Mouse (Mus musculus) neural tube, embryonic 13.5 days (tissue): ENCODE data around the gene Myof. TPM values are rescaled to one million over a fixed set of nuclear protein-coding genes. Genes with fewer than 3 reads are reported as not detected.

Source experiments
- ATAC-seq: fragments of 200-750 bp; cut with Nextera tagmentation; 2 replicates; pipeline ENCODE4 v1.8.0; 2017; ENCODE audit warnings: low read depth, mild to moderate bottlenecking, moderate TSS enrichment, moderate library complexity
- H3K27ac ChIP-seq: fragments of 300-500 bp; sonication (generic); replicated peaks from 2 replicates; pipeline ENCODE4 v1.5.1; 2015; ENCODE audit warnings: moderate library complexity, mild to moderate bottlenecking, inconsistent platforms
- H3K27me3 ChIP-seq: fragments of 300-500 bp; sonication (generic); 2 replicates; pipeline ENCODE4 v1.6.1; 2015; ENCODE audit warnings: mild to moderate bottlenecking, inconsistent platforms
- H3K36me3 ChIP-seq: fragments of 300-500 bp; sonication (generic); 2 replicates; pipeline ENCODE4 v1.6.1; 2015; ENCODE audit warnings: mild to moderate bottlenecking, inconsistent platforms
- H3K4me1 ChIP-seq: fragments of 300-500 bp; sonication (generic); replicated peaks from 2 replicates; pipeline ENCODE4 v1.6.1; 2015; ENCODE audit warnings: inconsistent platforms
- H3K4me2 ChIP-seq: fragments of 300-500 bp; sonication (generic); 2 replicates; pipeline ENCODE4 v1.6.1; 2015; ENCODE audit warnings: inconsistent platforms, mild to moderate bottlenecking, moderate library complexity
- H3K4me3 ChIP-seq: fragments of 300-500 bp; sonication (generic); 2 replicates; pipeline ENCODE4 v1.5.1; 2015; ENCODE audit warnings: mild to moderate bottlenecking, inconsistent platforms
- H3K9ac ChIP-seq: fragments of 300-500 bp; sonication (generic); 2 replicates; pipeline ENCODE4 v1.6.1; 2015; ENCODE audit warnings: moderate library complexity, mild to moderate bottlenecking, inconsistent platforms
- H3K9me3 ChIP-seq: fragments of 300-500 bp; sonication (generic); 2 replicates; pipeline ENCODE4 v1.6.1; 2016; ENCODE audit warnings: inconsistent platforms
- WGBS: fragments of 180-500 bp; shearing (Covaris S2); methylation state at CpG from one replicate; pipeline ENCODE4 v1.1.7; 2015; 5-methylcytosine and 5-hydroxymethylcytosine counted together
- polyA plus RNA-seq: library from polyadenylated mRNA; unstranded; fragments of >200 nt; fragmentation: Nextera tagmentation; extraction: Ambion mirVana; gene quantifications from 2 replicates; pipeline ENCODE4 v1.2.1, GENCODE M21; 2015

Myof gene
- polyA plus RNA-seq, 1 experiment from 2014 or later, result 2.9 TPM

- H3K27me3 ChIP-seq, result no peaks in the 10 kb centered on the region
- peaks cover 9% of the 10 kb centered on the region for H3K4me1 ChIP-seq
- H3K27ac ChIP-seq, result no peak overlapping the region
- no peak overlapping the region for H3K9ac ChIP-seq
- H3K36me3 ChIP-seq, result no peaks in the 10 kb centered on the region
- H3K9me3 ChIP-seq, result no peaks in the 10 kb centered on the region
- WGBS, result 43% methylated on average over 7 of the region's 7 CpGs
- no peak overlapping the region for H3K4me3 ChIP-seq
- no peak overlapping the region for H3K4me2 ChIP-seq
- peak; percentile 47 for ATAC-seq
Observed at GRCm38 (mm10) chr19:37991399-37992183, 51.8 kb downstream of the Myof start.

GRCm38 (mm10) chr19:37989971-37990370 is 53.4 kb downstream of the Myof start:
- no peaks in the 10 kb centered on the region for H3K9me3 ChIP-seq
- H3K4me2 ChIP-seq, result no peak overlapping the region
- 89% methylated on average over 2 of the region's 2 CpGs for WGBS
- H3K27ac ChIP-seq, result no peak overlapping the region
- ATAC-seq, result no peak
- no peak overlapping the region for H3K4me3 ChIP-seq
- peaks cover 9% of the 10 kb centered on the region for H3K4me1 ChIP-seq
- no peaks in the 10 kb centered on the region for H3K27me3 ChIP-seq
- no peak overlapping the region for H3K9ac ChIP-seq
- no peaks in the 10 kb centered on the region for H3K36me3 ChIP-seq

GRCm38 (mm10) chr19:37988156-37988555 is 55.2 kb downstream of the Myof start:
- H3K36me3 ChIP-seq, result no peaks in the 10 kb centered on the region
- 81% methylated on average over 4 of the region's 4 CpGs for WGBS
- H3K4me1 ChIP-seq, result peaks cover 9% of the 10 kb centered on the region
- no peak for ATAC-seq
- H3K4me3 ChIP-seq, result no peak overlapping the region
- no peak overlapping the region for H3K27ac ChIP-seq
- H3K9me3 ChIP-seq, result no peaks in the 10 kb centered on the region
- H3K4me2 ChIP-seq, result no peak overlapping the region
- H3K27me3 ChIP-seq, result no peaks in the 10 kb centered on the region
- H3K9ac ChIP-seq, result no peak overlapping the region

GRCm38 (mm10) chr19:37985730-37986129 is 57.6 kb downstream of the Myof start:
- Histone ChIP-seq H3K9ac (no peak overlapping the region), H3K27ac (no peak overlapping the region), H3K27me3 (no peaks in the 10 kb centered on the region), H3K4me3 (no peak overlapping the region), H3K4me2 (no peak overlapping the region), H3K4me1 (no peaks in the 10 kb centered on the region), H3K36me3 (no peaks in the 10 kb centered on the region), H3K9me3 (no peaks in the 10 kb centered on the region)
- no peak for ATAC-seq
- WGBS, result 90% methylated on average over 16 of the region's 16 CpGs

- Histone ChIP-seq H3K4me2 (no peak overlapping the region), H3K27me3 (no peaks in the 10 kb centered on the region), H3K27ac (no peak overlapping the region), H3K9me3 (no peaks in the 10 kb centered on the region), H3K36me3 (no peaks in the 10 kb centered on the region), H3K4me1 (no peaks in the 10 kb centered on the region), H3K4me3 (no peak overlapping the region), H3K9ac (no peak overlapping the region)
- 91% methylated on average over 5 of the region's 5 CpGs for WGBS
- ATAC-seq, result no peak
Observed at GRCm38 (mm10) chr19:37975951-37976350, 67.4 kb downstream of the Myof start.

GRCm38 (mm10) chr19:37970571-37970970 is 72.8 kb downstream of the Myof start:
- H3K9ac ChIP-seq, result no peak overlapping the region
- no peaks in the 10 kb centered on the region for H3K36me3 ChIP-seq
- WGBS, result 89% methylated on average over 4 of the region's 4 CpGs
- H3K27me3 ChIP-seq, result no peaks in the 10 kb centered on the region
- no peaks in the 10 kb centered on the region for H3K9me3 ChIP-seq
- H3K4me1 ChIP-seq, result no peaks in the 10 kb centered on the region
- ATAC-seq, result no peak
- no peak overlapping the region for H3K4me3 ChIP-seq
- no peak overlapping the region for H3K4me2 ChIP-seq
- H3K27ac ChIP-seq, result no peak overlapping the region

- no peak overlapping the region for H3K4me2 ChIP-seq
- H3K9me3 ChIP-seq, result no peaks in the 10 kb centered on the region
- no peak overlapping the region for H3K4me3 ChIP-seq
- no peaks in the 10 kb centered on the region for H3K27me3 ChIP-seq
- H3K9ac ChIP-seq, result no peak overlapping the region
- no peaks in the 10 kb centered on the region for H3K4me1 ChIP-seq
- no peak for ATAC-seq
- H3K36me3 ChIP-seq, result no peaks in the 10 kb centered on the region
- no peak overlapping the region for H3K27ac ChIP-seq
- WGBS, result 74% methylated on average over 5 of the region's 5 CpGs
Observed at GRCm38 (mm10) chr19:37970004-37970403, 73.4 kb downstream of the Myof start.

- Histone ChIP-seq H3K4me3 (no peak overlapping the region), H3K27ac (no peak overlapping the region), H3K4me1 (no peaks in the 10 kb centered on the region), H3K9me3 (no peaks in the 10 kb centered on the region), H3K36me3 (no peaks in the 10 kb centered on the region), H3K9ac (no peak overlapping the region), H3K27me3 (no peaks in the 10 kb centered on the region), H3K4me2 (no peak overlapping the region)
- no peak for ATAC-seq
- WGBS, result 79% methylated on average over 4 of the region's 4 CpGs
Observed at GRCm38 (mm10) chr19:37965828-37966227, 77.5 kb downstream of the Myof start.

- 92% methylated on average over 5 of the region's 5 CpGs for WGBS
- H3K4me1 ChIP-seq, result no peaks in the 10 kb centered on the region
Observed at GRCm38 (mm10) chr19:37963421-37963820, 80.0 kb downstream of the Myof start.

GRCm38 (mm10) chr19:37960791-37961190 is 82.6 kb downstream of the Myof start:
- H3K9ac ChIP-seq, result no peak overlapping the region
- H3K4me1 ChIP-seq, result no peaks in the 10 kb centered on the region
- ATAC-seq, result no peak
- no peaks in the 10 kb centered on the region for H3K9me3 ChIP-seq
- H3K27me3 ChIP-seq, result no peaks in the 10 kb centered on the region
- no peaks in the 10 kb centered on the region for H3K36me3 ChIP-seq
- H3K4me2 ChIP-seq, result no peak overlapping the region
- H3K27ac ChIP-seq, result no peak overlapping the region
- WGBS, result 96% methylated on average over 9 of the region's 9 CpGs
- no peak overlapping the region for H3K4me3 ChIP-seq

More at GRCm38 (mm10) chr19:37963421-37963820, 80.0 kb downstream of the Myof start:
- Histone ChIP-seq H3K4me3 (no peak overlapping the region), H3K9me3 (no peaks in the 10 kb centered on the region), H3K27me3 (no peaks in the 10 kb centered on the region), H3K36me3 (no peaks in the 10 kb centered on the region), H3K4me2 (no peak overlapping the region), H3K9ac (no peak overlapping the region), H3K27ac (no peak overlapping the region)
- no peak for ATAC-seq

- Histone ChIP-seq H3K9ac (no peak overlapping the region), H3K27me3 (no peaks in the 10 kb centered on the region), H3K27ac (no peak overlapping the region), H3K4me3 (no peak overlapping the region), H3K9me3 (no peaks in the 10 kb centered on the region), H3K4me1 (no peaks in the 10 kb centered on the region), H3K36me3 (no peaks in the 10 kb centered on the region), H3K4me2 (no peak overlapping the region)
- WGBS, result 89% methylated on average over 10 of the region's 10 CpGs
- no peak for ATAC-seq
Observed at GRCm38 (mm10) chr19:37959543-37960215, 83.7 kb downstream of the Myof start.

- 56% methylated on average over 6 of the region's 6 CpGs for WGBS
- no peak overlapping the region for H3K4me3 ChIP-seq
- no peaks in the 10 kb centered on the region for H3K27me3 ChIP-seq
- ATAC-seq, result no peak
- H3K9me3 ChIP-seq, result no peaks in the 10 kb centered on the region
- H3K9ac ChIP-seq, result no peak overlapping the region
- H3K4me2 ChIP-seq, result no peak overlapping the region
- no peak overlapping the region for H3K27ac ChIP-seq
- H3K4me1 ChIP-seq, result no peaks in the 10 kb centered on the region
- H3K36me3 ChIP-seq, result no peaks in the 10 kb centered on the region
Observed at GRCm38 (mm10) chr19:37959076-37959475, 84.3 kb downstream of the Myof start.
